Mouse (Mus musculus): Measurements from ENCODE around the gene Olfr685. TPM values are rescaled to one million over a fixed set of nuclear protein-coding genes. Genes with fewer than 3 reads are reported as not detected.

Olfr685 gene
- polyA plus RNA-seq, 1 experiment = not detected

DNA sequence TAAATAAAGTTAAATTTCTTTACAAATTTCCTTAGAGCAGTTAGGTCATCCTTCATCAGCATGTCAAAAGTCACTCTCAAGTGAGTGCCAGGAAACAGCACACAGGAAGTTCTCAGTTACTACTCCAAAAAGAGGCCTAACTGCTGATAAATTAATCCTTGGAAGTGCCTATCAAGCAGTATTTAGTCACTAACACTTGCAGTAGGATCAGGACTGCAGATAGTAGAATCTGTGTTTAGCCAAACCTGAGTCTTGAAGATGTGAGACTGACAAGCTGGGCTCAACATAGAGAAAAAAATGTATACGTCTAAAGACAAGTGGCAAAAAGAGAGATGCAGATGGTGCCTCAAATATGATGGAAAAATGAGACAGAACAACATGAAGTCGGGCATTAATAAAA, 44.5 kb downstream of the Olfr685 start:
- TF ChIP-seq CTCF (IDR thresholded peaks at IDR 0.05; ENCODE audit: low read depth, low read length) = no peak
- TF ChIP-seq POLR2A (IDR thresholded peaks at IDR 0.05; ENCODE audit: borderline replicate concordance, low read depth, low read length) = no peak
- H3K4me1 ChIP-seq (ENCODE audit: control insufficient read depth, insufficient read depth, low read length) = no peaks in the 10 kb centered on the region
- H3K27ac ChIP-seq (ENCODE audit: insufficient read depth, low read depth, low read length) = no peak overlapping the region
- H3K4me3 ChIP-seq (ENCODE audit: insufficient read depth, low read length) = no peak overlapping the region

Other genes with a start within 250 kb of the Olfr685 start
- gene Olfr670, start 223.4 kb downstream of the Olfr685 start, polyA plus RNA-seq (2012; ENCODE audit: insufficient read depth, insufficient read length, missing spikeins) = not detected in 2 replicates
- gene Olfr671, start 206.9 kb downstream of the Olfr685 start, polyA plus RNA-seq (2012; ENCODE audit: insufficient read depth, insufficient read length, missing spikeins) = not detected in 2 replicates
- not detected in 2 replicates for gene Olfr672, start 184.0 kb downstream of the Olfr685 start, polyA plus RNA-seq (2012; ENCODE audit: insufficient read depth, insufficient read length, missing spikeins)
- gene Olfr675, start 157.6 kb downstream of the Olfr685 start, polyA plus RNA-seq (2012; ENCODE audit: insufficient read depth, insufficient read length, missing spikeins) = not detected in 2 replicates
- not detected in 2 replicates for gene Olfr676, start 153.3 kb downstream of the Olfr685 start, polyA plus RNA-seq (2012; ENCODE audit: insufficient read depth, insufficient read length, missing spikeins)
- gene Olfr677, start 134.6 kb downstream of the Olfr685 start, polyA plus RNA-seq (2012; ENCODE audit: insufficient read depth, insufficient read length, missing spikeins) = not detected in 2 replicates
- gene Olfr678, start 121.5 kb downstream of the Olfr685 start, polyA plus RNA-seq (2012; ENCODE audit: insufficient read depth, insufficient read length, missing spikeins) = not detected in 2 replicates
- gene Olfr679, start 104.8 kb downstream of the Olfr685 start, polyA plus RNA-seq (2012; ENCODE audit: insufficient read depth, insufficient read length, missing spikeins) = not detected in 2 replicates
- gene Olfr680-ps1, start 93.2 kb downstream of the Olfr685 start, polyA plus RNA-seq (2012; ENCODE audit: insufficient read depth, insufficient read length, missing spikeins) = not detected in 2 replicates
- gene Olfr681, start 69.2 kb downstream of the Olfr685 start, polyA plus RNA-seq (2012; ENCODE audit: insufficient read depth, insufficient read length, missing spikeins) = not detected in 2 replicates
- gene Olfr683, start 39.0 kb downstream of the Olfr685 start, polyA plus RNA-seq (2012; ENCODE audit: insufficient read depth, insufficient read length, missing spikeins) = not detected in 2 replicates
- not detected in 2 replicates for gene Olfr684, start 22.4 kb downstream of the Olfr685 start, polyA plus RNA-seq (2012; ENCODE audit: insufficient read depth, insufficient read length, missing spikeins)
- gene Olfr686, start 21.5 kb upstream of the Olfr685 start, polyA plus RNA-seq (2012; ENCODE audit: insufficient read depth, insufficient read length, missing spikeins) = not detected in 2 replicates
- gene Olfr688, start 102.1 kb upstream of the Olfr685 start, polyA plus RNA-seq (2012; ENCODE audit: insufficient read depth, insufficient read length, missing spikeins) = not detected in 2 replicates
- gene Olfr689, start 125.2 kb upstream of the Olfr685 start, polyA plus RNA-seq (2012; ENCODE audit: insufficient read depth, insufficient read length, missing spikeins) = not detected in 2 replicates
- gene Olfr690, start 148.1 kb upstream of the Olfr685 start, polyA plus RNA-seq (2012; ENCODE audit: insufficient read depth, insufficient read length, missing spikeins) = not detected in 2 replicates
- gene Olfr691, start 156.3 kb upstream of the Olfr685 start, polyA plus RNA-seq (2012; ENCODE audit: insufficient read depth, insufficient read length, missing spikeins) = not detected in 2 replicates
- gene Olfr692, start 182.2 kb upstream of the Olfr685 start, polyA plus RNA-seq (2012; ENCODE audit: insufficient read depth, insufficient read length, missing spikeins) = not detected in 2 replicates
- gene Gm5901, start 189.0 kb upstream of the Olfr685 start, polyA plus RNA-seq (2012; ENCODE audit: insufficient read depth, insufficient read length, missing spikeins) = not detected in 2 replicates
- 29.1 and 39.3 TPM in 2 replicates for gene Fam160a2, start 214.0 kb upstream of the Olfr685 start, polyA plus RNA-seq (2012; ENCODE audit: insufficient read depth, insufficient read length, missing spikeins)
- not detected in 2 replicates for gene Cnga4, start 218.6 kb upstream of the Olfr685 start, polyA plus RNA-seq (2012; ENCODE audit: insufficient read depth, insufficient read length, missing spikeins)
- not detected in 2 replicates for gene Cckbr, start 239.7 kb upstream of the Olfr685 start, polyA plus RNA-seq (2012; ENCODE audit: insufficient read depth, insufficient read length, missing spikeins)